Mouse (Mus musculus): ENCODE measurements around the gene Baz2b. TPM values are rescaled to one million over a fixed set of nuclear protein-coding genes. Genes with fewer than 3 reads are reported as not detected.
A peak's percentile ranks its signal among the peaks of the same experiment; 100 is the strongest.

The Baz2b gene
- polyA plus RNA-seq, 1 experiment from 2014 or later, result 37.7 TPM

DNA sequence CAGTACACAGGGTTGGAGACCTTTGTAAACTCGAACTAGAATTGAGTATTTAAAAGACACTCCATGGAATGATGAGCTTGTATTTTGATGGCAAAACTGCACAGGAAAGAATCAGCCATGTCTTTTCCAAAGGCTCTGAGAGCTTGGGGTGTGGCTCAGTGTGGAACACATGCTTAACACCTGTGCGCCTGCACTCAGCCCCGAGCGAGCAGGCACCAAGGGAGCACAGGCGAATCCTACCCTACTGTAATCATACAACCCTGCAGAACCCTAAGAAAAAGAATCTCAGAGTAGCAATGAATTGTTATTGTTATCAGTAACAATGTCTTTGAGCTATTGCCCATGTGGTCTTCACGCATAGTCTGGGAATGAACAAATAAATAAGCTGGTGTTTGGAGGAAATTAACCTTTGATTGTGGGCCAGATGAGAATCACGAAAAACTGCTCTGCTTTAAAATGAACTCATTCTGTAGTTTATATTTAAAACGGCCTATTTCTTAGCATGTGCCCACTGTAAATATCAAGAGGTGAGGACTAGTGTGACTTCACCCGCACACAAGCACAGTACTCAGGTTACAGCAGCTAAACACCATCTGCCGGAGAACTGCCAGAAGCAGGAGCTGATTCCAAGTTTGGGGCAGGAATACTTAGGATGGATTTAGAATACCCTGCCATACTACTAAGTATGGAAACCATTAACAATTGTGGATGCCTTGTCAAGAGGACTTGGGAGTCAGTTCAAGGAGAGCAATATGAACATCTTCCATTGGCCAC is 77.2 kb downstream of the Baz2b start:
- Histone ChIP-seq H3K27ac (no peak overlapping the region), H3K79me2 (ENCODE audit: inconsistent target) (no peaks in the 10 kb centered on the region), H3K36me3 (ENCODE audit: inconsistent target) (no peaks in the 10 kb centered on the region), H3K4me3 (ENCODE audit: inconsistent target) (no peak overlapping the region)
- WGBS (ENCODE audit: missing documents), result 95% methylated on average over 10 of the region's 10 CpGs

DNA sequence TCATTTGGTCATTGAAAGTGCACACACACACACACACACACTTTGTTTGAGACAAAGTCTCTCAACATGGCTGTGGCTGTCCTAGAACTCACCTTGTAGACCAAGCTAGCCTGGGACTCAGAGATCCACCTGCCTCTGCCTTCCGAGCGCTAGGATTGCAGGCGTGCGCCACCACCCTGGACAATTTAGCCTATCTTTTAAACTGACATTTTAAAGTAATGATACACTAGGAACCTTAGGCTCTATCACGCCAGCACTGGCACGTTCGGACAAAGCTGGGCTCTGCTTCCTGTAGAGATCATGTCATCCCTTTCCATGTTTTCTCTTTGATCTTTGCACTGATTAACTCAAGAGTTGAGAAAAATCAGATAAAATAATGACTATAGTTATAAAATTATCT is 81.0 kb downstream of the Baz2b start:
- H3K79me2 ChIP-seq (ENCODE audit: inconsistent target), result peaks cover 9% of the 10 kb centered on the region
- no peak overlapping the region for H3K4me3 ChIP-seq (ENCODE audit: inconsistent target)
- no peaks in the 10 kb centered on the region for H3K36me3 ChIP-seq (ENCODE audit: inconsistent target)
- H3K27ac ChIP-seq, result no peak overlapping the region
- 94% methylated on average over 5 of the region's 7 CpGs for WGBS (ENCODE audit: missing documents)

DNA sequence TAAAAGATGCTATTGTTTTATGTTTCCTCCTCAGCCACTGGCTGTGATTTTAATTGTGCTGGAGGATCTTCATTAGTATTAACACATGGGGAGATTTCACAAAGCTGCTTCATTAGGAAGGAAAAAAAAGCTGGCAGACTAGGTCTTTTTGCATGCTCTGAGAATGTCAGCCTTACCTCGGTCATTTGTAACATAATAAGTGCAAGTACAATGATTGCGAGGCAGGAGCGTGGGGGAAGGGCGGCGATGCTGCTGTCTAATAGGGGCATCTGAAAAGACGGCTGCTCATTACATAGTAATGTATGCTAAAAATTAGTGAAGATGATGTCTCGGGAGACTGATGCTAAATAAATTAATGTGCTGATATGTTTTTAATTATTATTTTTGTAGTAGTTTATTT is 82.8 kb downstream of the Baz2b start:
- Histone ChIP-seq H3K4me3 (ENCODE audit: inconsistent target) (no peak overlapping the region), H3K27ac (no peak overlapping the region), H3K36me3 (ENCODE audit: inconsistent target) (no peaks in the 10 kb centered on the region), H3K79me2 (ENCODE audit: inconsistent target) (peaks cover 27% of the 10 kb centered on the region)
- 84% methylated on average over 7 of the region's 7 CpGs for WGBS (ENCODE audit: missing documents)

GRCm38 (mm10) chr2:60126292-60126691 is 83.3 kb downstream of the Baz2b start:
- 24% methylated on average over 8 of the region's 8 CpGs for WGBS (ENCODE audit: missing documents)
- Histone ChIP-seq H3K27ac (no peak overlapping the region), H3K36me3 (ENCODE audit: inconsistent target) (no peaks in the 10 kb centered on the region), H3K4me3 (ENCODE audit: inconsistent target) (peak overlapping the region; percentile 73), H3K79me2 (ENCODE audit: inconsistent target) (peaks cover 32% of the 10 kb centered on the region)

- 1% methylated on average over 43 of the region's 83 CpGs for WGBS (ENCODE audit: missing documents)
- peaks cover 42% of the 10 kb centered on the region for H3K79me2 ChIP-seq (ENCODE audit: inconsistent target)
- H3K36me3 ChIP-seq (ENCODE audit: inconsistent target), result no peaks in the 10 kb centered on the region
- H3K4me3 ChIP-seq (ENCODE audit: inconsistent target), result peak overlapping the region; percentile 73
- H3K27ac ChIP-seq, result peak overlapping the region; percentile 79
These were observed 84.3 kb downstream of the Baz2b start for GRCm38 (mm10) chr2:60125049-60126004.

DNA sequence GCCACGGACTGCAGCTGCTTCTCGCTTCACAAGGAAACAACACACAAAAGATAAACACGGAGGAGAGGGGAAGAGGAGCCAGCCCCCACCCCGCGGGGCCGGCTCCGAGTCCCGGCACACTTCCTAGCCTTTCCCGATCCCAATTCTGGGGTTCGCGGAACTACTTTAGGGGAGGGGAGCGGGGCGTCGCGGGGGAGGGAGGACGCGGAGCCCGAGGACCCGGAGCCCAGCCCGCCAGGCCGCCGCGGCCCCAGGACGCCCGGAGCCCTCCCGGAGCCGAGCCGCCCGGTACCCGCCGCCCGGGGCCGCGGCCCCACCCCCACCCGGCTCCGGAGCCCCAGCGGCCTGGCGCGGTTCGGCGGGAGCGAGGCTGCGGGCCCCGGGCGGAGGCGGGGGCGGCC is 85.0 kb downstream of the Baz2b start:
- 2% methylated on average over 24 of the region's 47 CpGs for WGBS (ENCODE audit: missing documents)
- Histone ChIP-seq H3K4me3 (ENCODE audit: inconsistent target) (peak overlapping the region; percentile 74), H3K27ac (peak overlapping the region; percentile 87), H3K79me2 (ENCODE audit: inconsistent target) (peaks cover 49% of the 10 kb centered on the region), H3K36me3 (ENCODE audit: inconsistent target) (no peaks in the 10 kb centered on the region)

GRCm38 (mm10) chr2:60123911-60124647 is 85.6 kb downstream of the Baz2b start:
- H3K4me3 ChIP-seq (ENCODE audit: inconsistent target), result peak overlapping the region; percentile 74
- H3K36me3 ChIP-seq (ENCODE audit: inconsistent target), result no peaks in the 10 kb centered on the region
- H3K79me2 ChIP-seq (ENCODE audit: inconsistent target), result peaks cover 54% of the 10 kb centered on the region
- 1% methylated on average over 13 of the region's 13 CpGs for WGBS (ENCODE audit: missing documents)
- peak overlapping the region; percentile 87 for H3K27ac ChIP-seq

DNA sequence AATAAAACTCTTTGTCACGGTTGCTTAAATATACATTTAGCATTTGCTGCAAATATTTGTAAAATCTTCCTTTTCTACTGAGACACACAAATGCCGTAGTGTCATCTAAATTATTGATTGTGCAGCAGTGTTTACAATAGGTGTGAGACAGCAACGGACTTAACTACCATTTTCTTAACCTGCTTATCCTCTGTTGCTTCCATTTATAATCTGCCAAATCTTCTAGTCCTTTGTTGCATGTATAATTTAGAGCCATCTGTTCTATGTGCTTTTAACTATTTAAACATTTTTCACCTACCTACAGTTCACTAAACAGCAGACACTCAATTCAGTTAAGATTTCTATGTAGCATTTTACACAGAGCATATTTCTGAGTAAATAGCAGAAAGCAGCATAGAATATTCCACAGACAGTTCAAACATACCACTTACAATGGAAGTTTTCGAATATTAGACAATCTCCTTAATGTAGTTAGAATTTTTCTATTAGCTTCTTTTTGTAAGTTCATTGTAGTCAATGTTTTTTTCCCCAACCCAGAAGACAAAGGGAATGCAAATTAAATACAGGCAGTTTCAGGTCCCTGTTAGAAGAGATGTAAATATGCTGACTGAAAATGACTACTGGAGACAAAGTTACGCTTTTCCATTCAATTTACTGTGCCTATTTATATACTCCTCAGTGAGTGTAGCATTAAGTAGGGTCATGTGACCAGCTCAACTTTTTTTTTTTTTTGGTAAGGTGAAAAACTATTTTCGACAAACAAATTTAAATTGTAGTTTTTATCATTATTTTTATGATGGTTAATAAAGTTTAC is 86.4 kb downstream of the Baz2b start:
- Histone ChIP-seq H3K36me3 (ENCODE audit: inconsistent target) (no peaks in the 10 kb centered on the region), H3K4me3 (ENCODE audit: inconsistent target) (peak overlapping the region; percentile 74), H3K27ac (peak overlapping the region; percentile 87), H3K79me2 (ENCODE audit: inconsistent target) (peaks cover 62% of the 10 kb centered on the region)
- 5% methylated on average over 6 of the region's 6 CpGs for WGBS (ENCODE audit: missing documents)

GRCm38 (mm10) chr2:60122188-60122587 is 87.5 kb downstream of the Baz2b start:
- H3K79me2 ChIP-seq (ENCODE audit: inconsistent target), result peaks cover 73% of the 10 kb centered on the region
- no peaks in the 10 kb centered on the region for H3K36me3 ChIP-seq (ENCODE audit: inconsistent target)
- 56% methylated on average over 2 of the region's 2 CpGs for WGBS (ENCODE audit: missing documents)
- H3K27ac ChIP-seq, result no peak overlapping the region
- no peak overlapping the region for H3K4me3 ChIP-seq (ENCODE audit: inconsistent target)

- Histone ChIP-seq H3K27ac (0 out of 2 replicates have a peak overlapping the region, but pooled peaks have one; percentile 17), H3K36me3 (ENCODE audit: inconsistent target) (no peaks in the 10 kb centered on the region), H3K4me3 (ENCODE audit: inconsistent target) (no peak overlapping the region), H3K79me2 (ENCODE audit: inconsistent target) (peaks cover 88% of the 10 kb centered on the region)
- WGBS (ENCODE audit: missing documents), result 0% methylated on average over 1 of the region's 2 CpGs
These were observed 89.0 kb downstream of the Baz2b start for GRCm38 (mm10) chr2:60120681-60121080.

DNA sequence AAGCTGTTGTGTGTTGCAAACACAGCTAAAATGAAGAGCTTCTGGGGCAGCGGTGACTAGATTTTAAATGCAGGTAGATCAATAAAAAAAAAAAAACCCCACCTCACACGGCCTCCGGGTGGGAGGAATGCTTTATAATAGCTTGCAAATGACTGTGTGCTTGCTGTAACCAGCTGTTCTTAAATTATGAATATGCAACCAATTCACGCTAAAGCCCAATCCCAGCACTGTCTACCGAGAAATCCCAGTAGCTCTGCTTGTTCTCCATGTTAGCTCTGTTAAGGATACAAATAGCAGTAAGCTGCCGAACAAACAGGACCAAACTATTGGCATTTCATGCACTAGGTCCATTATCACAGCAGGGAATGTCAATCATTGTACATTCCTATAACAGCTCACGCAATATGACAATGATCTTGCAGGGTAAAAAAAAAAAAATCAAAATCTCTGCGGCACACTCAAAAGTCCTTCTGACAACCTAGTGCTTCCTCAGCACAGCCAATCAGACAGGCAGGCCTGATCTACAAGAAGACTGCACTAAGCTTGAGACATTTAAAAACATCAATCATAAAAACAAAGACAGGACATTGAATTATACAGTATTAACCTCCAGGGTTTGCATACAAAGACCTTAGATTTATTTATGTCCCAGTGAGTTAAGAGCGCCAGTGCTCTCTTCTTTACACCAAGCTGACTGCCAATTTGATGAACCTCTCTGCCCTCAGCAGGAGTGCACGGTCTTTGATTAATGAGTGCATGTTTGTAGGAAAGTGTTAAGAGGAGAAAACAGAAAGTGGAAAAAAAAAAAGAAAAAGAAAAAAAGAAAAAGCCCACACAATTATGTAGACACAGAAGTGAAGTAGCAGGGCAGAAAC is 90.7 kb downstream of the Baz2b start:
- 95% methylated on average over 9 of the region's 10 CpGs for WGBS (ENCODE audit: missing documents)
- H3K27ac ChIP-seq, result no peak overlapping the region
- H3K4me3 ChIP-seq (ENCODE audit: inconsistent target), result no peak overlapping the region
- no peaks in the 10 kb centered on the region for H3K36me3 ChIP-seq (ENCODE audit: inconsistent target)
- H3K79me2 ChIP-seq (ENCODE audit: inconsistent target), result peaks cover 100% of the 10 kb centered on the region

DNA sequence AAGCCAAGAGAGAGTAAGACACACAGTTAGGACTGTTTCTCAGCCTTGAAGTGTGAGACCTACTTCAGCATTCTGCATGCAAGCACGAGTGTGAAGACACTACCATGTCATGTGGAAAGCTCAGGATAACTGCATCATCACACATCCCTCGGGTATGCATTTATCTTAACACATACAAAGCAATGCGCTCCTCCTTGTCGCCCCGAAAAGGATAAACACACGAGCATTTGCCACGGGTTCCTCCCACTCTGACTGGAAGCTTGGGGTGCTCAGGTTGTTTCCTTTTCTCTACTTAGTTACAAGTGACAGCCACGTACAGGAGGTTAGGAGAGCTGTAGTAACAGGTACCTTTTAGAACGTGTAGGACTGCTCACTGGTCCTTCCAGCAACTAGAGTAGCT is 91.8 kb downstream of the Baz2b start:
- 63% methylated on average over 9 of the region's 9 CpGs for WGBS (ENCODE audit: missing documents)
- Histone ChIP-seq H3K4me3 (ENCODE audit: inconsistent target) (no peak overlapping the region), H3K79me2 (ENCODE audit: inconsistent target) (peaks cover 96% of the 10 kb centered on the region), H3K36me3 (ENCODE audit: inconsistent target) (no peaks in the 10 kb centered on the region), H3K27ac (no peak overlapping the region)

DNA sequence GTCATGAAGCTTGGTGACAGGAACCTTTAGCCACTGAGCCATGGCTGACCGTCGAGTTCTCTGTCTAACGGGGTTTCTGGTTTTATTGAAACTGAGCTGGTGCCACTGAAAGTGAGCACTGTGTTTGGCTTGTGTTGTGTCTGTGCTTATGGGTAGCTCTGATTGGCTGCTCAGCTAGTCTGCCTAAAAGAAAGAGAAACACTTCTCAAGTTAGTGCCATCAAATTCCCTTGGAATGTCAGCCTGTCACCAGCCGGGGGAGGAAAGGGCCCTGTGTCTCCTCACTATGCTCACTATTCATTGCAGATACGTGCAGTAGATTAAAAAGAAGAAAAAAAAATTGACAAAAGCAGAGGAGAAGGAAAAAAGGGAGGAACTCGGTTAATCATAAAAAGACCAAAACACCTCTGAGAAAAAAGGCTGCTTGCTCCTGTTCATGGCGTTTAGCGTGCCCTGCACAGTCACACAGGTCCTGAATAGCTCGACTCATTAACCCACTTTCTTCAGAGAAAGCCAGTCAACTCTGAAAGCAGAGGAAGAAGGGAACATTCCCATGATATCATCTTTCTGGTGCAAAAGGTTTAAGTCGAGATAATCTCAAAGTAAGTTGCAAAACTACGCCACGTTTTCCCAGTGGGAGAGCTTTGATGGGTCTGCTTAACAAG is 93.6 kb downstream of the Baz2b start:
- Histone ChIP-seq H3K79me2 (ENCODE audit: inconsistent target) (peaks cover 96% of the 10 kb centered on the region), H3K36me3 (ENCODE audit: inconsistent target) (no peaks in the 10 kb centered on the region), H3K4me3 (ENCODE audit: inconsistent target) (no peak overlapping the region), H3K27ac (no peak overlapping the region)
- WGBS (ENCODE audit: missing documents), result 90% methylated on average over 12 of the region's 12 CpGs
